Mouse (Mus musculus) spleen, adult 2 months (tissue): ENCODE data around the gene Mfsd2a. TPM values are rescaled to one million over a fixed set of nuclear protein-coding genes. Genes with fewer than 3 reads are reported as not detected.
A peak's percentile ranks its signal among the peaks of the same experiment; 100 is the strongest.

ENCODE experiments used
- DNase-seq, 2 experiments: peaks; one replicate each; pipeline versions ENCODE4 v3.0.0 to v3.0.0-alpha.2; 2012 to 2021; ENCODE audit warnings: low spot score in 2 of 2, low read depth in 1 of 2
- H3K27ac ChIP-seq: fragments of 200-500 bp; 2 replicates; pipeline ENCODE4 v1.5.1; 2012; ENCODE audit warnings: low read length, inconsistent platforms; ENCODE audit not compliant: insufficient read depth
- H3K27me3 ChIP-seq: fragments of 200-500 bp; 2 replicates; pipeline ENCODE4 v1.6.1; 2012; ENCODE audit warnings: mild to moderate bottlenecking, moderate library complexity, low read length, inconsistent platforms; ENCODE audit not compliant: control insufficient read depth, insufficient read depth
- H3K36me3 ChIP-seq: fragments of 200-500 bp; 2 replicates; pipeline ENCODE4 v1.6.1; 2012; ENCODE audit warnings: mild to moderate bottlenecking, low read length, inconsistent platforms; ENCODE audit not compliant: control insufficient read depth, insufficient read depth
- H3K4me1 ChIP-seq: fragments of 200-500 bp; 2 replicates; pipeline ENCODE4 v1.6.1; 2011; ENCODE audit warnings: inconsistent platforms; ENCODE audit not compliant: control insufficient read depth, insufficient read depth, insufficient read length
- H3K4me3 ChIP-seq: fragments of 200-500 bp; 2 replicates; pipeline ENCODE4 v1.5.1; 2011; ENCODE audit warnings: mild to moderate bottlenecking, inconsistent platforms; ENCODE audit not compliant: insufficient read depth, insufficient read length; ENCODE audit errors: extremely low read depth
- CTCF ChIP-seq: fragments of 200-500 bp; IDR thresholded peaks from 2 replicates; pipeline ENCODE4 v1.5.1; 2011; ENCODE audit warnings: mild to moderate bottlenecking, inconsistent platforms; ENCODE audit not compliant: insufficient read depth, insufficient read length, insufficient replicate concordance; ENCODE audit errors: extremely low read depth
- POLR2A ChIP-seq: fragments of 200-500 bp; IDR thresholded peaks from 2 replicates; pipeline ENCODE4 v1.6.1; 2011; ENCODE audit warnings: low read depth, low read length, inconsistent platforms
- WGBS: fragments of 180-500 bp; shearing (Covaris S2); methylation state at CpG from one replicate; pipeline ENCODE4 v1.1.7; 2018; 5-methylcytosine and 5-hydroxymethylcytosine counted together
- polyA plus RNA-seq: library from polyadenylated mRNA; depleted of rRNA; stranded (reverse); fragments of >200 nt; gene quantifications from 2 replicates; pipeline ENCODE4 v1.2.3, GENCODE M21; 2012

The Mfsd2a gene
- polyA plus RNA-seq, 1 experiment = 0.82 TPM

DNA sequence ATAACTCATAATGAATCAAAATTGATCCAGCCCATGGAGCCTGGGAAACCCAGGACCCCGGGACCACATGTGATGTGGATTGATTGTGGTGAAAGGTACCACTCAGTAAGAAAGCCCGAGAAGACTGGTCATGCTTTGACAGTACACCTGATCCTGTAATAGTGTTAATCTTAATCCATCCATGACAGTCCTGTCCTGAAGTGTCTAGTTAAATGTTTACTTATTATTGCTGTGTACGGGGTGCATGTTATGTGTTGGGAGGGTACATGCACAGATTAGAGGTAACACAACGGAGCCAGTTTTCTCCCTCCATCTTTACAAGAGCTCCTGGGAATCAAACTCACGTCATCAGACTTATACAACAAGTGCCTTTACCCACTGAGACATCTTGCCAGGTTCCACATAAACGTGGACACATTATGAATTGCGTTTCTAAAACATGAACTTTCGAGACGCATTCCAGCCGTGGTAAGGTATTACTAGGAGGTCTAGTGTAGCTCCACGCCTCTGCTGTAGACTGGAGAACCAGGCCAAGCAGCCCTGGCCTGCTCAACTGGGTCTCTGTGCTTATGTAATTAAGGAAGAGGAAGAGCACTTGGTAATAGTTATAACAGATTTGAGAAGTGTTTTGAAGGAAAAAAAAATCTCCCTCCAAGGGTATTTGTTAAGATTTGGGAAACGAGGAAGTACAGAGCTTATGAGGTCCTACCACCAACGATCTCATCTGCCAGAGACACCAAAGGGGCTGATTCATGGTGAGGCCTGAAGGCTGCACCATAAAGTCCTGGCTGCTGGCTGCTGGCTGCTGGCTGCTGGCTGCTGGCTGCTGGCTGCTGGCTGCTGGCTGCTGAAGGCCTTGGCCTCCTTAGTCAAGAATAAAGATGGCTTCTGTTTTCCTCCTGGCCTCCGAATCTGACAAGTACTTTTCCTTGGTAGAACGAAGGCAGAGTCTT lies 37.3 kb downstream of the Mfsd2a start:
- Histone ChIP-seq H3K27ac (no peak overlapping the region), H3K4me3 (no peak overlapping the region), H3K36me3 (no peaks in the 10 kb centered on the region), H3K4me1 (peaks cover 10% of the 10 kb centered on the region; the same call in 1 of the 2 replicates), H3K27me3 (no peaks in the 10 kb centered on the region)
- TF ChIP-seq CTCF (no peak), POLR2A (no peak)
- WGBS = 60% methylated on average over 15 of the region's 15 CpGs
- DNase-seq = no peak

DNA sequence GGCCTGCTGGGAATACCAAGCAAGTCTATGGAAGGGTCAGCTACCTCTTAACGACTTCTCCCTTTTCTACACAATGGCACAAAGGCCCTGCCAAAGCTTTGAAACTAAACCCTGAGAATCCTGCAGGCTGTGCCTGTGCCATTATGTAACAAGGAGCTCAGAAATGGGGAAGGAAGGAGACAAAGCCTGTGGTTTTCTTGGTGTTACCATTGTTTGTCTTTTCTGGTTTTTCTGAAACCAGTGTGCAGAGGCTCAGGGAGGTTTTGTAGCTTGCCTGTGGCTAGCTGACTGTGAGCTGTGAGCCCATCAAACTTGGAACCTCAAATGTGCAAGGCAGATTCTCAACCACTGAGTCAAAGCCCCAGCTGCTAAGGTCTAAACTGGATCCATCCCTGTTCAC lies 38.1 kb downstream of the Mfsd2a start:
- Histone ChIP-seq H3K36me3 (no peaks in the 10 kb centered on the region), H3K27me3 (no peaks in the 10 kb centered on the region), H3K4me1 (peaks cover 10% of the 10 kb centered on the region; the same call in 1 of the 2 replicates), H3K4me3 (no peak overlapping the region), H3K27ac (no peak overlapping the region)
- DNase-seq = no peak
- TF ChIP-seq CTCF (no peak), POLR2A (no peak)
- WGBS = 0% methylated on average over 1 of the region's 1 CpGs

DNA sequence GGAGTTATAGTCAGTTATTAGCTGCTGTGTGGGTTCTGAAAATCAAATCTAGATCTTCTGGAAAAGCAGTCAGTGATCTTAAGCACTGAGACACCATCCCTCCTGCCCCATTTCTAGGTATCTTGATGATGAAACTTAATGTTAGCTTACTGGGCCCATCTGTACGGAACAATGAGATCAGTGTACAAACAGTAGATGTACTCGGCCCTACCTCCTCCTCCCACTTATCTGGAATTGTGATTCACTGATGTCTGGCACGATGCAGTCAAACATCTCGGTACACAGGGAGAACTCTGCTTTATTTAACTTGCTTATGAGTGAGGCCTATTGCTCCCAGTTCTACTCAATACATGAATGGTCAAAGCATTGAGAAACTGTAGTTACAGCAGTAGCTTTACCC lies 45.0 kb downstream of the Mfsd2a start:
- no peaks in the 10 kb centered on the region for H3K36me3 ChIP-seq
- H3K27me3 ChIP-seq = no peaks in the 10 kb centered on the region
- no peaks in the 10 kb centered on the region for H3K4me1 ChIP-seq
- no peak for TF ChIP-seq POLR2A
- no peak for TF ChIP-seq CTCF
- no peak overlapping the region for H3K4me3 ChIP-seq
- H3K27ac ChIP-seq = no peak overlapping the region
- WGBS = 88% methylated on average over 4 of the region's 4 CpGs
- no peak for DNase-seq

DNA sequence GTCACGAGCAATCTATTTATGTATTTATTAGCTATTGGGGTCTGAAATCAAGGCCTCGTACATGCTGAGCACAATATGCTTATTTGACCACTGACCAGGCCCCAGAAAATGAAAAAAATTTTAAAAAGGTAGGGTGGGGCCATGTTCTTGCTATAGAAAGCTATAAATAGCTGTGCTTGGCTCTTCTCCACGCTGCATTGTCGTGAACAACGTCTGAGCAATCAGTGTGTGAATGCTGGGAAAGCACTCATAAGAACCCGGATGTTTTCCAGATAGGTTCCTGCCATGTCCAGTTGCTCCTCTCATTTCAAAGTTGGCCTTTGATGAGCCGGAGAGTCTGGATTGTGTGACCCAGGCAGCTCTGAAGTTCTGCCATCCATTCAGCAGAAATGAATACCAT lies 46.8 kb downstream of the Mfsd2a start:
- H3K4me3 ChIP-seq = no peak overlapping the region
- H3K27me3 ChIP-seq = no peaks in the 10 kb centered on the region
- H3K4me1 ChIP-seq = no peaks in the 10 kb centered on the region
- no peak overlapping the region for H3K27ac ChIP-seq
- DNase-seq = no peak
- H3K36me3 ChIP-seq = no peaks in the 10 kb centered on the region
- WGBS = 82% methylated on average over 7 of the region's 7 CpGs
- TF ChIP-seq CTCF = no peak
- no peak for TF ChIP-seq POLR2A

DNA sequence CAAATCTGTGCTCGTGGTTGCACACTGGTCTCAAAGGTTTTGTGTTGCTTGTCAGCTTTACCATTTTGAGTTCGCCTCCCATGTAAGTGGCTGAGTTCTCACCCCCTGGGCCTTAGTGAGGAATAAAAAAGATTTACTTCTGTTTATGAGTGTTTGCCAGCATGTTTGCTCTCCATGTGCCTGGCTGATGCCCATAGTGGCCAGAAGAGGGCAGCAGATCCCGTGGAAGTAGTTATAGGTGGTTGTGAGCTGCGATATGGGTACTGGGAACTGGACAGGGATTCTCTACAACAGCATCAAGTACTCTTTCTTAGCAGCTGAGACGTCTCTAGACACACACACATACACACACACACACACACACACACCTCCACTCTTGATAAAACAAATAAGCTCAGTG lies 48.4 kb downstream of the Mfsd2a start:
- no peaks in the 10 kb centered on the region for H3K27me3 ChIP-seq
- no peaks in the 10 kb centered on the region for H3K36me3 ChIP-seq
- no peak overlapping the region for H3K27ac ChIP-seq
- DNase-seq = no peak
- H3K4me3 ChIP-seq = no peak overlapping the region
- WGBS = 80% methylated on average over 5 of the region's 5 CpGs
- no peaks in the 10 kb centered on the region for H3K4me1 ChIP-seq
- TF ChIP-seq POLR2A = no peak
- TF ChIP-seq CTCF = peak; percentile 51; the same call in 1 of the 2 replicates

DNA sequence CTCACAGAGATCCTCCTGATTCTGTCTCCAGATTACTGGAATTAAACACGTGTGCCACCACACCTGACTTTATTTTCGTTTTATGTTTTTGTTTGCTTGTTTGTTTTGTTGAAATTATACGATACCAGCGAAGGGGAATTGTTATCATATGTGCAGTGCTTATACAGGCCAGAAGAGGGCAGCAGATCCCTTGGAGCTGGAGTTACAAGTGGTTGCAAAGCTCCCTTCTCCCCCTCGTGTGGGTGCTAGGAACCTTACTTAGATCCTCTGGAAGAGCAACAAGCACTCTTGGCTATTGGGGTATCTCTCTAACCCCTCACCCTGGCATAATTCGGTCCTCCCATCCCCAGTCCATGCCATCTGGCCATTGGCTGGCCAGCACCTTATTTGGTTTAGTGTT lies 50.4 kb downstream of the Mfsd2a start:
- no peaks in the 10 kb centered on the region for H3K36me3 ChIP-seq
- H3K27me3 ChIP-seq = no peaks in the 10 kb centered on the region
- H3K4me1 ChIP-seq = no peaks in the 10 kb centered on the region
- no peak overlapping the region for H3K27ac ChIP-seq
- H3K4me3 ChIP-seq = no peak overlapping the region
- TF ChIP-seq POLR2A (no peak), CTCF (peak; percentile 56; the same call in 1 of the 2 replicates)
- peak in 1 of 2 experiments; percentile 23 for DNase-seq
- WGBS = 64% methylated on average over 6 of the region's 6 CpGs
